Mouse (Mus musculus) ovary, adult 2 months (tissue): ENCODE data around the gene Kcnd1. TPM values are rescaled to one million over a fixed set of nuclear protein-coding genes. Genes with fewer than 3 reads are reported as not detected.

Source experiments
- polyA plus RNA-seq: library from polyadenylated mRNA; depleted of rRNA; stranded (reverse); fragments of >200 nt; gene quantifications from 2 replicates; pipeline ENCODE4 v1.2.3, GENCODE M21; 2012; rRNA removed

The Kcnd1 gene
- polyA plus RNA-seq = 2.3 and 3.0 TPM in 2 replicates

DNA sequence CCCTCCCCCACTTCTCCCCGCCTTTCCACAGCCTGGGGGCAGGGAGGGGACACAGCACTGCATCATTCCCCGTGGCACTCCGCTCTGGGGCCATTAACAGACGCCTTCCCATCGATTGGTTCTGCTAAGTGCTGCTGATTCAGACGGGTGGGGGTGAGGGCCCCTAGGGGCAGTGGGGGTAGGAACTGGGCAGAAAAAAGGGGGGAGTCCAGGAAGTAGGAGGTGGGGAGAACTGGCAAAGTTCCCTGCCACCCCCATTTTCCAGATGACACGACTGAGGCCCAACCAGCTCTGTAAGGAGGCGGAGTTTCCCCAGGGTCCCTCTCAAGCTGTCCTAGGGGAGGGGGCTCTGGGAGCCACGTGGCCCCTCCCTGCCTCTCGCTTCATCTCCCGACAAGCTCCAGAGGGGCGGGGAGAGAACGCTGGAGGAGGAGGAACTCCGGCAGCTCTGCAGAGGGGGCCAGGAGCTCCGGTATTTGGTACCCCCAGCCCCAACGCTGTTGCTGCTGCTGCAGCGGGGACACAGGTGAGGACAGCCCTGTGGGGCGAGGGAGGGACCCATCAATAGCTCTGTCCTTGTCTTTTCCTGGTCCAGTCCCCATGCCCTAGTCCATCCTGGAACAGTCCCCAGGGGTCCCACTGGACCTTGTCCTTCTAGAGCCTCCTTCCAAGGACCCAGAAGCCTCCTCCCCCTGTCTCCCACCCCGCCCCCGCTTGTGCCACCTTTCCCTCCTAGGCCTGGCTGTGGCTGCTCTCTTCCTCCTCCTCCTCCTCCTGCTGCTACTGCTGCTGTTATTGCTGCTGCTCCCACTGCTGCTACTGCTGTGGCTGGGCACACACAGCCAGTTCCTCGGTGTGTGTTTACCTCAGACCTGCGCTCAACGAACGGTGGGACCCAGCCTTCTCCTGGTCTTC lies at the start of gene Kcnd1:
Kcnd1 (plus strand) TSS at position 425 of the 915 bp plus-strand sequence.

GRCm38 (mm10) chrX:7789542-7790136 lies 32.5 kb upstream of the Kcnd1 start, which contains the start of gene Gripap1:
TSS of gene Gripap1 (plus strand) at chrX:7789765.

DNA sequence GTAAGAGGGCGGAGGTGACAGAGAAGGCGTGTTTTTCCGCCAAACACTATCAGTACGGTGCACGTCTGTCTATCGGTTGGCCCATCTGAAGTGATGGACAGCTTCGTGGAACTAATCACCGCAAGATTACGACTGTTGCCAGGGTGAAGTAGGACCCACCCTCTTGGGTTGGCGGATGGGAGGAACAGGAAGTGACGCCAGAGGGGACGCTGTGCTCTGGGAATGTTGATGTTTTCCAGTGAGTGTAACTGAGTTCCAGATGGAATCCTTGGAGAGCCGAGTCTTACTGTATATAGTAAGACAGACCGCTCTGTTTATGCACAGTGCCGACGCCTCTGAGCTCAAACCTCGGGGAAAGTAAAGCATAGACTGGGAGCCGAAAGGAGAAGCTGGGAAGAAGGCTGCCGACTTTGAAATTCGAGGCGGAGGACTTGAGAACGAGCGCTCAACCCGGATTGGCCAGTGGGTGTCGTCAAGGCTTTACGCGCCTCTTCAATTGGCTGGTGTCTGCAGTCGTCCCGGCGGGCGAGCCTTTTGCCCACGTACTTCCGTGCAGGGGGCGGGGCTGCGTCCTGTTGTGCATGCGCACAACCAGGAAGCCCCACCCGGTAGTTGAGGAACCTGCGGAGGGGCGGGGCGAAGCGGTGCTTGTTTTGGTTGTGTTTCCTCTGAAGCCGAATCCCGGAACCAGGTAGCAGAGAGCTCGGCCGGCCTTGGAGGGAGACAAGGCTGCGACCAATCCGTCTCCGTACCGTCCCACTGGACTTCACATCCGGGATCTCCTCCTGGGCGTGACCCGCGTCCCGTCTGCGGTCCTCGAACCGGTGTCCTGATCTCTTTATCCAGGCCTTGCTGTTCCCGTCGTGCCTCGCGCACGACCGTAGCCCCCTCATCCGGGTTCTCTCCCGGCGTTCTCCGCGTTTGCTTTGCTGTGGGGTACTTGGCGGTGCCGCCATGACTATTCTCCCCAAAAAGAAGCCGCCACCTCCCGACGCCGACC lies 19.4 kb downstream of the Kcnd1 start, which contains the start of gene Otud5:
Otud5 (plus strand) TSS at position 202 of the 1,000 bp plus-strand sequence.

DNA sequence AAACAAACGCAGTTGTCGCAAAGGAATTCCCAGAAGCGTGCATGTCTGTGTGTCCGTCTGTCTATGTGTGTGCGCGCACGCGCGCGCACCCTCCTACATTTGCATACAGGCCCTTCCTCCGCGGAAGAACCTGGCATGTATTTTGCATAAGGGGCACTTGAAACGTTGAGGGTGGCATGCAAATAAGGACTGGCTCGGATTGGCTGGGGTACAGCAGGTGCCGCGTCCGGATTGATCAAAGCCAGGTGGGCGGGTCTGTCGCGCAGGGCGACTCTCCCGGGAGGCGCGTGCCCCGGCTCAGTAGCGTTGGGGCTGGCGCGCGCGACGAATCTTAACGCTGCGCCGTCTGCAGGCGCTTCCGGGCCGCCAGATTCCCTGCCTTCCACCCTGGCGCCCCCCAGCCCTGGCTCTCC lies 55.9 kb downstream of the Kcnd1 start, which contains the start of gene Pim2:
Pim2 (plus strand) TSS at position 256 of the 413 bp plus-strand sequence.

DNA sequence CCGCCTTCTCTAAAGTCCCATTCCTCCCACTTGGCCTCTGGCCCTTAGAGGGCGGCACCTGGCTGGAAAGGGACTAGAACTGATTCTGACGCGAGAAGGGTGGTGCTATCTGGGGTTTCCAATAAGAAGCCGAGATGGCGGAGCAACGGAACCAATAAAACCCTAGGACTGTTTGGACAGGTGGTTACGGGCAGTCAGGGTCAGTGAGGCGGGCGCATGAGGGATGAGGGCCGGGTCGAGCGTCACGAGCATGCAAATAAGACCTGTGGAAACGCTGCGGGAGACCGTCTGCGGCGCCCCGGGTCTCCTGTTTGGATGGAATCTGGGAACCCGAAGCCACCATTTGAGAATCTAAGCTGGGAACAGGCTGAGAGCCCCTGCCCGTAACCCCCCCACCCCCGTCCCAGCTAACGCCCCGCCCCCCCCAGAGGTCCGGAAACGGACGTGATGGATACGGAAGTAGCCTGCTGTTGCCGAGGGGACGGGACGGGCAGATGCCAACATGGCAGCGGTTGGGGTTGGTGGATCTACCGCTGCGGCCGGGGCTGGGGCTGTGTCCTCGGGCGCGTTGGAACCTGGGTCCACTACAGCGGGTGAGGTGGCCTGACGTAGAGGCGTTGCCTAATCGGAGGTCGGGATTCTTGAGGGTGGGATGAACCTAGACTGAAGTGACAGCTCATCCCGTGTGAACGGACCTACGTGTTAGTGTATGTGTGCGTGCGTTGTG lies 61.9 kb downstream of the Kcnd1 start, which contains the start of gene Slc35a2:
Slc35a2 (plus strand) TSS at position 188 of the 727 bp plus-strand sequence.

Other genes starting within 250 kb of the Kcnd1 start
- 0.17 TPM in 1 of 2 replicates, not detected in the other for gene Foxp3, start 248.6 kb upstream of the Kcnd1 start, polyA plus RNA-seq
- gene Ppp1r3f, start 248.0 kb upstream of the Kcnd1 start, polyA plus RNA-seq = 5.7 and 6.3 TPM in 2 replicates
- gene Ccdc22, start 216.8 kb upstream of the Kcnd1 start, polyA plus RNA-seq = 21.8 and 22.6 TPM in 2 replicates
- 0.07 TPM in 1 of 2 replicates, not detected in the other for gene Cacna1f, start 215.2 kb upstream of the Kcnd1 start, polyA plus RNA-seq
- 2.7 and 3.3 TPM in 2 replicates for gene Syp, start 183.8 kb upstream of the Kcnd1 start, polyA plus RNA-seq
- gene Prickle3, start 165.0 kb upstream of the Kcnd1 start, polyA plus RNA-seq = 31.8 and 33.4 TPM in 2 replicates
- gene Plp2, start 150.9 kb upstream of the Kcnd1 start, polyA plus RNA-seq = 149 and 231 TPM in 2 replicates
- 3.4 and 4.6 TPM in 2 replicates for gene Magix, start 141.0 kb upstream of the Kcnd1 start, polyA plus RNA-seq
- gene Gpkow, start 125.2 kb upstream of the Kcnd1 start, polyA plus RNA-seq = 7.9 and 9.3 TPM in 2 replicates
- 46.9 and 64.6 TPM in 2 replicates for gene Wdr45, start 108.0 kb upstream of the Kcnd1 start, polyA plus RNA-seq
- 0.71 and 1.6 TPM in 2 replicates for gene Gm45208, start 100.0 kb upstream of the Kcnd1 start, polyA plus RNA-seq
- gene Praf2, start 93.8 kb upstream of the Kcnd1 start, polyA plus RNA-seq = 90.1 and 91.4 TPM in 2 replicates
- gene Ccdc120, start 71.4 kb upstream of the Kcnd1 start, polyA plus RNA-seq = 29.6 and 35.3 TPM in 2 replicates
- gene Tfe3, start 59.7 kb upstream of the Kcnd1 start, polyA plus RNA-seq = 35.2 and 35.4 TPM in 2 replicates
- gene Gripap1, start 32.5 kb upstream of the Kcnd1 start, polyA plus RNA-seq = 34.1 and 34.5 TPM in 2 replicates
- 27.6 and 29.9 TPM in 2 replicates for gene Otud5, start 19.1 kb downstream of the Kcnd1 start, polyA plus RNA-seq
- gene Pim2, start 56.0 kb downstream of the Kcnd1 start, polyA plus RNA-seq = 16.5 and 18.2 TPM in 2 replicates
- 129 and 132 TPM in 2 replicates for gene Slc35a2, start 61.7 kb downstream of the Kcnd1 start, polyA plus RNA-seq
- 53.7 and 69.5 TPM in 2 replicates for gene Pqbp1, start 77.0 kb downstream of the Kcnd1 start, polyA plus RNA-seq
- gene Timm17b, start 77.1 kb downstream of the Kcnd1 start, polyA plus RNA-seq = 41.8 and 57.6 TPM in 2 replicates
- not detected in 2 replicates for gene Gm10491, start 85.5 kb downstream of the Kcnd1 start, polyA plus RNA-seq
- not detected in 2 replicates for gene Gm10490, start 87.3 kb downstream of the Kcnd1 start, polyA plus RNA-seq
- gene Pcsk1n, start 97.5 kb downstream of the Kcnd1 start, polyA plus RNA-seq = 1.9 and 2.3 TPM in 2 replicates
- gene Eras, start 106.3 kb downstream of the Kcnd1 start, polyA plus RNA-seq = not detected in 2 replicates
- gene Hdac6, start 125.6 kb downstream of the Kcnd1 start, polyA plus RNA-seq = 51.2 and 62.0 TPM in 2 replicates
- gene Gata1, start 155.8 kb downstream of the Kcnd1 start, polyA plus RNA-seq = 8.0 and 9.2 TPM in 2 replicates
- not detected in 2 replicates for gene Glod5, start 196.2 kb downstream of the Kcnd1 start, polyA plus RNA-seq